Mouse (Mus musculus): ENCODE data around the gene Arl4d.

Arl4d gene

GRCm38 (mm10) chr11:101714012-101714411 lies 48.7 kb downstream of the Arl4d start:
- DNase-seq (ENCODE audit: extremely low spot score, low read depth, low spot score) = no peak

Measured in hindlimb bud, embryonic 11.5 days (tissue).